Mouse (Mus musculus) kidney, postnatal 14 days (tissue): Measurements from ENCODE around the gene Cdc20b.

Source experiments
- DNase-seq: peaks from one replicate; pipeline ENCODE4 v3.0.0; 2022; ENCODE audit warnings: mixed read lengths

Gene Cdc20b

DNA sequence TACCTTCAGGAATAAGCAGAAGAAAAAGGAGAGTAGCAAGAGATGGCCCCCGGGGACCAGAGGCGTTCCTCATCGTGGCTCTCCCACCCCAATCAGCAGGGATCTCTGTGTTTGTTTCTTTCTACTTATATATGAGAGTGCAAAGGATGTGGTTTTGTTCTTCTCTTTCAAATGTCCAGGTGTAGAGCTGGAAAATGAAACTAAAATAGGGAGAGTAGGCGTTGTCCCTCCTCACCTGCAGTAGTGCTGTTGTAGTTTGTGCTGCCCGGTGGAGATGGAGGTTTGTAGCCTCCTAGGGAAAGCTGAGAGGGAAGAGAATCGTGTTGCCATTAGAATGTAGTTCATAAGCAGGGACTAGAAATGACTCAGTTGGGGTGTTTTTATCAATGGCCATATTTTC, 66.0 kb downstream of the Cdc20b start, which contains the start of gene Gzma:
Gene Gzma (minus strand): TSS at position 103 of the 400 bp plus-strand sequence.
- DNase-seq = no peak

DNA sequence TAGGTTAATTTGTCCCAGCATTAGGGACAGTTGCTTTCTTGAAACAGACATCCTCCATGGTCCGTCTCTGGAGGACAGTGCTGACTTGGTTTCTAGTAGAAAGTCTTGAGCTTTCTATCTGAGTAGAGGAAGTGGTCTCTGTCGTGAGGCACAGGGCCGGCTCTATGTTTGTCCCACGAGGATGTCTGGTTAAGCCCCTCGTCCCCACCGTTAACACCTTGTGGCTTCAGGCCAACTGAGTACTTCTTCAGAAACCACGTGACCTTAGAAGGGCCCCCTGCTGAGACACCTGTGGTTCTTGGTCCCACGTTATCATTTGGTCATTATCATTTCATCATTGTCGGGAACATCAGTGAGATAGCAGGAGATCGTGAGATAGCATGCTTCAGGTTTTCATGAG, 66.9 kb downstream of the Cdc20b start:
- no peak for DNase-seq

DNA sequence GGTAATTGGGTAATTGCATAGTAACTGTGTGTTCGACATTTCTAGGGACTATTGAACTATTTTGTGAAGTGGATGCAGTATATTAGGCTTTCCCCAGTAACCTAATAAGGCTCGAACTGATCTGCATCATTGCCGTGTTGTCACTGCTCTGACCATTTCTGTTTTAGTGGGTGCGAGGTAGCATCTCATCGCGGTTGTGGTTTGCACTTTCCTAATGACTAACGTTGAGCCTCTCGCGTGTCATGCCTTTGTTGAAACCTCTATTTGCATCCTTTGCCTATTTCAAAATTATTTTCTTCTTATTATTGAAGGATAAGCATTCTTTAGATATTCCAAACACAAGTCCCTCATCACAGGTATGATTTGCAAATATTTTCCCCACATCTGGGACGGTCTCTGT, 69.8 kb downstream of the Cdc20b start:
- no peak for DNase-seq

DNA sequence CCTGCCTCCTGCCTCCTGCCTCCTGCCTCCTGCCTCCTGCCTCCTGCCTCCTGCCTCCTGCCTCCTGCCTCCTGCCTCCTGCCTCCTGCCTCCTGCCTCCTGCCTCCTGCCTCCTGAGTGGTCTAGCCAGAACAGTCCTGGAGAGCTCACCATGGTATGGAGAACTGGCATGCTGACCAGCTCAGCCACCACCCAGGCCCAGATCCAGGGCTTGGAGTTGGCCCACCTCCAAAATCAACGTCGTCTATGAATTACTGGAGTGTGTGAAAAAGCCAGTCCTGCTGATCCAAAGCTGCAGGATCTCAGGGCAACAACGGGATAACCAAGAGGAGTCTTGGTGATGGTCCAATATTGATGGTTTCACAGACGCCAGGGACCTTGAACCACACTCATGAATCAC, 84.1 kb downstream of the Cdc20b start:
- DNase-seq = no peak

DNA sequence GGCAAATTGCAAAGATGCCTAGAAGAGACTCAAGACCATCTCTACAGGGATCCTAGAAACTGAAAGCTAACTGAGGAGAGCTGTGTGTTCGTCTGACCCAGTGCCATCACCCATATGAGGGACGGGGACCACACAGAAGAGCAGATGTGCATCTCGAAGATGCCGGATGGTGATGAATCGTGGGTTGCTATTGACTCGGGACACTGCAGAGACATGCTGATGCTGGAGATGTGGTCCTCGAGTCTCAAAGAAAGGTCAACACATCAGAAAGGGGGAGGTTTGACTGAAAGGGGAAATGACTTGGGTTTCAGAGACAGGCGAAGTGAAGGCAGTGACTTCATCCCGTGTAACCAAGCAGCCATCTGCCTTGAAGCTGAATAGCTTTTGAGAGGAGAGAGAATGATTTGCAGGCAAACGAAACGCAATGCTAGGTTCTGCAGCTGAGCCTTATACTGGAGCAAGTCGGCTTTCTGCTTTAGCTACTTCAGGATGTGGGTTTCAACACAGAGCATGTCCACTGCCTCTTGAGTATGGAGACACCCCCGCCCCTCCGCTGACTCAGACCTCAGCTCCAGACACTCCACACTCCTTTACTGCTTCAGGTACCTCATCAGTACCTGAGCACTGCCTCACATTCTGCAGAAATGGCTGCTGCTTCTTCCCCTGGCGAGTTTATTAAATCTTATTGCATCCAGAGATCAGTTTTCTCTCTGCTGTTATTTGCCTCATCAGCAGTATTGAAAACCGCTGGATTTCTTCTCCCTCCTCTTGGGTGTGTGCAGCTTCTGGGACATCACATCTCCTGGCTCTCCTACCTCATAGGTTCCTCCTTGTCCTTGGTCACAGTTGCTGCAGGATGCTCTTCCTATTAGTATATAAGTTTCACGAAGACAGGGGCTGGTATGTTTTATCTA, 85.7 kb downstream of the Cdc20b start:
- DNase-seq = no peak

DNA sequence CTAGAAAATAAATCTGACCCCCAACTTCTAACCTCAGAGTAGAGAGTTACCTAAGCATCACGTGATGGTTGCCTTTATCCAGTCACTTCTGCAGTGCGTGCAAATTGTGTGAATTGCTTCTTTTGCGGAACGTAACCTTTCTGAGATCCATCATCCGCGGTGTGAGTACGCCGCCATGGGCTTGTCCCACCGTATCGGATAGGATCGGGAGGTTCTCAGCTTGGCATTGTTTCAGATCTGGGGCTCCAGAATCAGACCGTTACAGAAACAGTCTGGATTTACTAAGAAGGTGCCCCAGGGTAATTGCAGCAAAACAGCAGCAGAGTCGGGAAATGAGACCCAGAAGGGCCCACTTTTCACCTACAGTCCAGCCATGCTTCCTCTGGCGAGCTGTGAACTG, 86.4 kb downstream of the Cdc20b start:
- DNase-seq = no peak

DNA sequence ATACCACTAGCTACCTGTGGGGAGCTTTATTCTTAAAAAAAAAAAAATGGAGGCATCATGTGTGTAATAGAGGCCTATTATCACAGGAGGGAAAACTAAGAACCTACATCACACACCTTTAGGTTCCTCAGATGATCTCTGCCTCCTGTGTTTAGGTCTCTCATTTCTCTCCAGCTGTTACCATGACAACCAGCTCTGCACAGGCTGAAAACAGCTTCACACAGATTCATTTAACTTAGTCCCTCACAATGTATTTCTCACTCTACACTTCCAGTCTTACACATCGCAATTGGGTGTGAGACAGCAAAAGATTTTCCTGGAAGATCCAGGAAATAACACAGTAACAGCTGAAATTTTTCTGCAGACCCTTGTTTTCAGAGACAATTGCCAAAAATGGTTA, 95.1 kb downstream of the Cdc20b start:
- DNase-seq = no peak

DNA sequence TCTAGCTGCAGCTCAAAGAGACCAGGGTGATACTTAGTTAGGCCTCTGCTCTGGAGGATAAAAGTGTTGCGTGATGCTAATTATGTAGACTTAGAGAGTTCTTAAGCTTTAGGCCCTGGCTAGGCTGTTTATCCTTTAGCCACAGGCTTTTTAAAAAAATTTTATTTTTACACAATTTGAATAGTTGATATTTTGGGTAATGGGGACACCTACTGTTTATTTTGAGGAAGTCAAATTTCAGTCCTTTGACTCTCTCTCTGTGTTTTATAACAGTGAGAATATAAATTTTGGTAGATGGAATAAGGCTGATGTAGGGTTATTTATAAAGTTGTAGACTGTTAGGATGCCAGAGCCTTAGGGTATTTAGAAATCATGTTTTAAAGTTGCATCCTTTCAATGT, 104.7 kb downstream of the Cdc20b start:
- no peak for DNase-seq
